Mouse (Mus musculus): ENCODE measurements around the gene Zfp300. TPM values are rescaled to one million over a fixed set of nuclear protein-coding genes. Genes with fewer than 3 reads are reported as not detected.

The Zfp300 gene
- polyA plus RNA-seq (2015; fragmentation: Nextera tagmentation; extraction: Ambion mirVana), result 3.7 and 5.1 TPM in 2 replicates

GRCm38 (mm10) chrX:21088983-21089866, at the start of gene Zfp300:
Gene Zfp300, minus strand, starts transcription at chrX:21089527.
- peak; percentile 94 for ATAC-seq (ENCODE audit: low FRiP score, low read depth)
- Histone ChIP-seq H3K4me2 (peak within 1 kb of the TSS; percentile 50), H3K9ac (peak within 1 kb of the TSS; percentile 51), H3K27ac (replicated peaks) (peak within 1 kb of the TSS; percentile 94), H3K9me3 (no peaks in the 10 kb centered on the region), H3K36me3 (no peaks in the 10 kb centered on the region), H3K27me3 (no peaks in the 10 kb centered on the region), H3K4me3 (peak within 1 kb of the TSS; percentile 48), H3K4me1 (replicated peaks) (no peaks in the 10 kb centered on the region)
- 19% methylated on average over 27 of the region's 27 CpGs for WGBS

GRCm38 (mm10) chrX:21115520-21115919, 26.2 kb upstream of the Zfp300 start, which contains the start of gene Ssxa1:
Gene Ssxa1, plus strand, starts transcription at chrX:21115820.
- 77% methylated on average over 4 of the region's 4 CpGs for WGBS
- H3K27me3 ChIP-seq, result no peaks in the 10 kb centered on the region

GRCm38 (mm10) chrX:21089867-21090239, 526 bp upstream of the Zfp300 start:
- no peaks in the 10 kb centered on the region for H3K4me1 ChIP-seq (replicated peaks)
- 50% methylated on average over 7 of the region's 7 CpGs for WGBS
- H3K9ac ChIP-seq, result peak overlapping the region; percentile 51; the same call in 1 of the 2 replicates
- H3K4me3 ChIP-seq, result peak overlapping the region; percentile 48
- H3K9me3 ChIP-seq, result no peaks in the 10 kb centered on the region
- peak overlapping the region; percentile 50 for H3K4me2 ChIP-seq
- H3K36me3 ChIP-seq, result no peaks in the 10 kb centered on the region
- ATAC-seq (ENCODE audit: low FRiP score, low read depth), result peak; percentile 68; the same call in 1 of the 2 replicates
- H3K27me3 ChIP-seq, result no peaks in the 10 kb centered on the region
- H3K27ac ChIP-seq (replicated peaks), result peak overlapping the region; percentile 94

More at GRCm38 (mm10) chrX:21115520-21115919, 26.2 kb upstream of the Zfp300 start, which contains the start of gene Ssxa1:
- Histone ChIP-seq H3K4me3 (no peak within 1 kb of the TSS), H3K27ac (replicated peaks) (no peak within 1 kb of the TSS), H3K4me1 (replicated peaks) (no peaks in the 10 kb centered on the region), H3K9ac (no peak within 1 kb of the TSS), H3K4me2 (no peak within 1 kb of the TSS), H3K9me3 (no peaks in the 10 kb centered on the region), H3K36me3 (no peaks in the 10 kb centered on the region)
- no peak for ATAC-seq (ENCODE audit: low FRiP score, low read depth)

- peak; percentile 65 for ATAC-seq (ENCODE audit: low FRiP score, low read depth)
- peaks cover 2% of the 10 kb centered on the region for H3K36me3 ChIP-seq
- WGBS, result 26% methylated on average over 6 of the region's 6 CpGs
- no peaks in the 10 kb centered on the region for H3K27me3 ChIP-seq
- peak overlapping the region; percentile 94 for H3K27ac ChIP-seq (replicated peaks)
- H3K4me3 ChIP-seq, result peak overlapping the region; percentile 48
- H3K4me2 ChIP-seq, result peak overlapping the region; percentile 50
- H3K4me1 ChIP-seq (replicated peaks), result no peaks in the 10 kb centered on the region
- H3K9ac ChIP-seq, result peak overlapping the region; percentile 51
- 0 out of 2 replicates have a peak, but pooled peaks cover 6% of the 10 kb centered on the region for H3K9me3 ChIP-seq
Measured at GRCm38 (mm10) chrX:21088645-21088982, 713 bp downstream of the Zfp300 start.

GRCm38 (mm10) chrX:21068106-21068505, 21.2 kb downstream of the Zfp300 start, which contains the start of gene Spaca5:
Gene Spaca5, plus strand, starts transcription at chrX:21068406.
- Histone ChIP-seq H3K27me3 (no peaks in the 10 kb centered on the region), H3K4me1 (replicated peaks) (no peaks in the 10 kb centered on the region), H3K4me2 (no peak within 1 kb of the TSS), H3K36me3 (no peaks in the 10 kb centered on the region), H3K4me3 (no peak within 1 kb of the TSS), H3K9ac (no peak within 1 kb of the TSS), H3K9me3 (no peaks in the 10 kb centered on the region), H3K27ac (replicated peaks) (no peak within 1 kb of the TSS)
- no peak for ATAC-seq (ENCODE audit: low FRiP score, low read depth)

- peak overlapping the region; percentile 52 for H3K4me2 ChIP-seq
- WGBS, result 74% methylated on average over 3 of the region's 3 CpGs
- peak overlapping the region; percentile 80 for H3K27ac ChIP-seq (replicated peaks)
- ATAC-seq (ENCODE audit: low FRiP score, low read depth), result peak; percentile 49
- H3K4me3 ChIP-seq, result peak overlapping the region; percentile 53
- no peaks in the 10 kb centered on the region for H3K4me1 ChIP-seq (replicated peaks)
- no peaks in the 10 kb centered on the region for H3K9me3 ChIP-seq
- H3K27me3 ChIP-seq, result no peaks in the 10 kb centered on the region
- H3K36me3 ChIP-seq, result no peaks in the 10 kb centered on the region
- H3K9ac ChIP-seq, result peak overlapping the region; percentile 31; the same call in 1 of the 2 replicates
Measured at GRCm38 (mm10) chrX:21062544-21062890, 26.8 kb downstream of the Zfp300 start.

- Histone ChIP-seq H3K4me2 (peak within 1 kb of the TSS; percentile 56), H3K27ac (replicated peaks) (peak within 1 kb of the TSS; percentile 80), H3K9me3 (no peaks in the 10 kb centered on the region), H3K36me3 (no peaks in the 10 kb centered on the region), H3K9ac (peak within 1 kb of the TSS; percentile 45), H3K4me3 (peak within 1 kb of the TSS; percentile 53), H3K4me1 (replicated peaks) (no peaks in the 10 kb centered on the region), H3K27me3 (no peaks in the 10 kb centered on the region)
- 22% methylated on average over 25 of the region's 25 CpGs for WGBS
- peak; percentile 98 for ATAC-seq (ENCODE audit: low FRiP score, low read depth)
Measured at GRCm38 (mm10) chrX:21061866-21062543, 27.3 kb downstream of the Zfp300 start, which contains the start of gene Zfp182. Gene Zfp182, minus strand, starts transcription at chrX:21062316.

- Histone ChIP-seq H3K4me3 (peak overlapping the region; percentile 53), H3K4me2 (peak overlapping the region; percentile 56), H3K27me3 (no peaks in the 10 kb centered on the region), H3K9ac (peak overlapping the region; percentile 45), H3K27ac (replicated peaks) (peak overlapping the region; percentile 71), H3K36me3 (no peaks in the 10 kb centered on the region), H3K4me1 (replicated peaks) (no peaks in the 10 kb centered on the region), H3K9me3 (no peaks in the 10 kb centered on the region)
- ATAC-seq (ENCODE audit: low FRiP score, low read depth), result peak; percentile 44
- WGBS, result 35% methylated on average over 9 of the region's 9 CpGs
Measured at GRCm38 (mm10) chrX:21061460-21061859, 27.9 kb downstream of the Zfp300 start.

Other genes with a start within 250 kb of the Zfp300 start
- gene Timp1, start 219.4 kb downstream of the Zfp300 start, polyA plus RNA-seq (2015; fragmentation: Nextera tagmentation; extraction: Ambion mirVana), result 4.2 and 5.3 TPM in 2 replicates
- gene Syn1, start 168.5 kb downstream of the Zfp300 start, polyA plus RNA-seq (2015; fragmentation: Nextera tagmentation; extraction: Ambion mirVana), result 83.1 and 117 TPM in 2 replicates
- 5.7 and 6.3 TPM in 2 replicates for gene Cfp, start 158.0 kb downstream of the Zfp300 start, polyA plus RNA-seq (2015; fragmentation: Nextera tagmentation; extraction: Ambion mirVana)
- gene Elk1, start 138.9 kb downstream of the Zfp300 start, polyA plus RNA-seq (2015; fragmentation: Nextera tagmentation; extraction: Ambion mirVana), result 18.6 and 20.2 TPM in 2 replicates
- 29.8 and 30.5 TPM in 2 replicates for gene Uxt, start 127.5 kb downstream of the Zfp300 start, polyA plus RNA-seq (2015; fragmentation: Nextera tagmentation; extraction: Ambion mirVana)
- gene Zfp182, start 27.2 kb downstream of the Zfp300 start, polyA plus RNA-seq (2015; fragmentation: Nextera tagmentation; extraction: Ambion mirVana), result 7.1 and 7.4 TPM in 2 replicates
- gene Spaca5, start 21.1 kb downstream of the Zfp300 start, polyA plus RNA-seq (2015; fragmentation: Nextera tagmentation; extraction: Ambion mirVana), result not detected in 2 replicates
- not detected in 2 replicates for gene Ssxa1, start 26.3 kb upstream of the Zfp300 start, polyA plus RNA-seq (2015; fragmentation: Nextera tagmentation; extraction: Ambion mirVana)
- not detected in 2 replicates for gene Gm21876, start 86.1 kb upstream of the Zfp300 start, polyA plus RNA-seq (2015; fragmentation: Nextera tagmentation; extraction: Ambion mirVana)

Measured in hindbrain, embryonic 15.5 days (tissue).